In the genomic region with DNA sequence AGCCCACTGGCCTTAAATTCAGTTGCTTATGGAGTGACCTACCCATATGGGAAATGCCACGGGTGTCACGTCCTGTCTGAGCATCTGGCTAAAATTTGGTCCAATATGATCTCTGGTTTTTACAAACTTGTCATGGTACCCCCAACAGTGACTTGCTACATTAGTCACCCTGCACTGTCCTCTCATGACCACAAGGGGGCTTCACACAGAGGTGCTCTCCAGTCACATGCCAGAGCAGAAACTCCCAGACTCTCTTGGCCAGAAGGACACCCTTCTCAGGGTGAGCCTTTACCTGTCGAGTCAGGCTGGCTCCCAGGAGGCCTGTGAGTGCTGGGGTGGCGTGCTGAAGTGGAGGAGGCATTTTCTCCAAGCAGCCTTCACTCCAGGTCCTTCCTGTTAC, we compare ENCODE assay signal across 10 mouse cellular contexts. TPM values are rescaled to one million over a fixed set of nuclear protein-coding genes. Genes with fewer than 3 reads are reported as not detected.
DNase-seq lines count a peak whose midpoint lies in the region; ATAC-seq and TF ChIP-seq lines count a peak whose summit lies in the region.
"Had no signal": no experiment of that assay in that cellular context is flagged by ENCODE, and none has a peak within 500 bp of the region (broad histone marks: within the 10 kb centered on the region; RNA-seq: fewer than 3 reads in every experiment).

No protein-coding gene starts in this region.

- no peak overlapping the region for H3K9ac ChIP-seq in lung, postnatal 0 days (replicated peaks; ENCODE audit: low read depth)

- intact Hi-C loops in left cerebral cortex, postnatal 36 days (cut with DNase I): no loop called here
- intact Hi-C loops in left cerebral cortex, postnatal 25 days (cut with DNase I): loop anchor here (10.0 kb wide), 1 partner anchor 303 kb away; no protein-coding TSS in a partner anchor

- H3K9me3 ChIP-seq in lung, postnatal 0 days (ENCODE audit: low read length): no peaks in the 10 kb centered on the region

- whole genome bisulfite sequencing in lung, postnatal 0 days: 42% methylated on average over 4 of the region's 4 CpGs

- peak; percentile 71 for TF ChIP-seq CTCF in lung, postnatal 0 days (IDR thresholded peaks at IDR 0.05)
- TF ChIP-seq CTCF in cortical plate, adult 2 months (IDR thresholded peaks at IDR 0.05; ENCODE audit: extremely low read depth, insufficient read depth, low read length): peak; percentile 75

- no peak overlapping the region for H3K4me2 ChIP-seq in lung, postnatal 0 days (replicated peaks; ENCODE audit: low read depth, low read length)

- H3K27ac ChIP-seq in lung, postnatal 0 days (ENCODE audit: low read length): no peak overlapping the region
- H3K27ac ChIP-seq in cortical plate, adult 2 months (ENCODE audit: insufficient read depth, low read length): no peak overlapping the region

- no peaks in the 10 kb centered on the region for H3K4me1 ChIP-seq in lung, postnatal 0 days (ENCODE audit: insufficient read depth, low read depth, low read length)
- H3K4me1 ChIP-seq in cortical plate, adult 2 months (ENCODE audit: control insufficient read depth, insufficient read depth, low read length): 0 out of 2 replicates have a peak, but pooled peaks cover 1% of the 10 kb centered on the region

- no peak overlapping the region for H3K4me3 ChIP-seq in lung, postnatal 0 days (ENCODE audit: low read depth, low read length)
- no peak overlapping the region for H3K4me3 ChIP-seq in cortical plate, adult 2 months (ENCODE audit: insufficient read depth, low read length)

- TF ChIP-seq POLR2A in cortical plate, adult 2 months (IDR thresholded peaks at IDR 0.05; ENCODE audit: extremely low read depth, insufficient read depth, low read length): no peak

- no peaks in the 10 kb centered on the region for H3K27me3 ChIP-seq in lung, postnatal 0 days (replicated peaks; ENCODE audit: insufficient read depth, low read length)

- peak; percentile 11 for DNase-seq in cerebellum, adult 8-10 months
- DNase-seq in lung, postnatal 0 days (ENCODE audit: low spot score): peak; percentile 44
- DNase-seq in lung, postnatal 14 days: no peak
- peak; percentile 48 for DNase-seq in mesoderm, embryonic 11.5 days (ENCODE audit: low read depth, low spot score)
- no peak for DNase-seq in left cerebral cortex, postnatal 36 days (ENCODE audit: low spot score in 2 of 2)
- no peak for DNase-seq in left cerebral cortex, postnatal 25 days (ENCODE audit: low spot score in 2 of 2)

- ATAC-seq in cerebellum, adult (ENCODE audit: insufficient number of reproducible peaks, low FRiP score, low TSS enrichment): no peak; the same call in 1 of the 2 replicates
- ATAC-seq in lung, postnatal 0 days: no peak
- ATAC-seq: Patski had no signal

- no peaks in the 10 kb centered on the region for H3K36me3 ChIP-seq in lung, postnatal 0 days (ENCODE audit: insufficient read depth, low read length)

- no peak for TF ChIP-seq EP300 in lung, postnatal 0 days (IDR thresholded peaks at IDR 0.05)

RNA-seq across cellular contexts. Expression of a gene that starts 33.1 kb away (rescaled TPM):
- not detected in 2 replicates for polyA plus RNA-seq in lung, postnatal 0 days (2015; fragmentation: Nextera tagmentation; extraction: Ambion mirVana)
- polyA plus RNA-seq in cortical plate, adult 2 months (2012; rRNA removed): 18.4 and 20.1 TPM in 2 replicates
- total RNA-seq in left cerebral cortex, postnatal 36 days (2021): 10 to 100 TPM; 25.8 to 54.0 TPM
- 10 to 100 TPM; 32.2 to 38.5 TPM for total RNA-seq in left cerebral cortex, postnatal 25 days (2021)
- polyA plus RNA-seq: heart, embryonic 16.5 days; Patski had no signal

Comparison
In these comparisons a context has a peak if more than half of its experiments do, and no peak if none do; other contexts are left out.
1. DNase-seq: peak in cerebellum, adult 8-10 months (single experiment), lung, postnatal 0 days (single experiment) and mesoderm, embryonic 11.5 days (single experiment); none in lung, postnatal 14 days (single experiment), left cerebral cortex, postnatal 36 days (0 of 2) and left cerebral cortex, postnatal 25 days (0 of 2).